Mouse (Mus musculus) megakaryocyte, embryonic 14.5 days (primary cell): ENCODE results near the gene Dock2. TPM values are rescaled to one million over a fixed set of nuclear protein-coding genes. Genes with fewer than 3 reads are reported as not detected.

Source experiments
- H3K27me3 ChIP-seq: replicated peaks from 2 replicates; pipeline ENCODE3; 2012; ENCODE audit warnings: inconsistent platforms
- H3K36me3 ChIP-seq: replicated peaks from 2 replicates; pipeline ENCODE3; 2012; ENCODE audit warnings: low read length, inconsistent platforms, mixed read lengths
- H3K4me1 ChIP-seq: 2 replicates; pipeline ENCODE4 v1.6.1; 2012; ENCODE audit warnings: inconsistent platforms
- H3K4me3 ChIP-seq: replicated peaks from 2 replicates; pipeline ENCODE3; 2012; ENCODE audit warnings: moderate library complexity, mild to moderate bottlenecking, inconsistent platforms
- H3K9me3 ChIP-seq: 2 replicates; pipeline ENCODE4 v1.6.1; 2012; ENCODE audit warnings: inconsistent platforms
- FLI1 ChIP-seq: IDR thresholded peaks from 2 replicates; pipeline ENCODE4 v1.6.1; 2012; ENCODE audit warnings: low read length, inconsistent platforms, mixed read lengths
- GATA1 ChIP-seq: IDR thresholded peaks from 3 replicates; pipeline ENCODE4 v1.6.1; 2012; ENCODE audit warnings: mixed read lengths, low read length, inconsistent platforms, borderline replicate concordance
- polyA plus RNA-seq: library from polyadenylated mRNA; stranded (reverse); fragments of >175 nt; gene quantifications from 2 replicates; pipeline ENCODE4 v1.2.3, GENCODE M21; 2012; ENCODE audit warnings: low replicate concordance; ENCODE audit not compliant: insufficient read depth

Gene Dock2
- polyA plus RNA-seq, 1 experiment: 15.1 TPM

DNA sequence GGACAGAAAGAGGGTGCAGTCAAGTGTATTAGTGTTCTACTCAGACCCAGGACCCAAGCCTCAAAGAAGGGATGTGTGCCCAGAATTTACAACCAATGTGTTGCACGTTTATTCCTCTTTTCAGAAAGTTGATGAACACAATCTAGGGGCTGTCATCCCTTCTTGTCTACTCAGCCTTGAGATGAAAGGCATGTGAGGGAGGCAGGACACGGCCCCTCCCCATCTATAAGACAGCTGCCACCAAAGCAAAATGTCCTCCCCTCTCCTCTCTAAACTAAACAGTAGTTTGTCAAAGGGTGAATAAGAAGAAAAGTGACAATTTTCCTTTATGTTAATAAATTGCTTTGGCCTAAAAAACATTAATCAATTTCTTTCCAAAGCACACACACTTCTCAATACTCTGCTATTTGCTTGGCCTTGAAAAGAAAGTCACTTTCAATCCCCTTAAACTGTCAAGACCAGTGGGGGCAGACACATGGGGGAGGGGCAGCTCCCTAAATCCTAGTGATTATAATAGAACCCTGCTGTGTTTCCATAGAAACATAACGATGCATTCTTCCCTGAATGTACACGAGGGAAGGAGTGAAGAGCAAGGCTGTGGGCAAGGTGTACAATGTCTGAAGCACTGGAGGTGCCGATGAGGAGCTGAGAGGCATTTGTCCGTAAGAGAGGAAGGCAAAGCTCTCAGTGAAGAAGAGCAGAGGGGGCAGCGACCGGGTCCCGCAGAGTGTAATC lies 367.6 kb downstream of the Dock2 start:
- TF ChIP-seq GATA1: no peak
- no peak for TF ChIP-seq FLI1
- H3K36me3 ChIP-seq: peaks cover 14% of the 10 kb centered on the region
- H3K4me3 ChIP-seq: no peak overlapping the region

GRCm38 (mm10) chr11:34406850-34407249 lies 376.8 kb downstream of the Dock2 start:
- Histone ChIP-seq H3K36me3 (peaks cover 13% of the 10 kb centered on the region), H3K9me3 (no peaks in the 10 kb centered on the region), H3K4me3 (no peak overlapping the region), H3K4me1 (peaks cover 11% of the 10 kb centered on the region; the same call in 1 of the 2 replicates), H3K27me3 (no peaks in the 10 kb centered on the region)
- TF ChIP-seq FLI1 (no peak), GATA1 (no peak)

More for the DNA sequence above, 367.6 kb downstream of the Dock2 start:
- no peaks in the 10 kb centered on the region for H3K4me1 ChIP-seq
- no peaks in the 10 kb centered on the region for H3K9me3 ChIP-seq
- H3K27me3 ChIP-seq: no peaks in the 10 kb centered on the region

DNA sequence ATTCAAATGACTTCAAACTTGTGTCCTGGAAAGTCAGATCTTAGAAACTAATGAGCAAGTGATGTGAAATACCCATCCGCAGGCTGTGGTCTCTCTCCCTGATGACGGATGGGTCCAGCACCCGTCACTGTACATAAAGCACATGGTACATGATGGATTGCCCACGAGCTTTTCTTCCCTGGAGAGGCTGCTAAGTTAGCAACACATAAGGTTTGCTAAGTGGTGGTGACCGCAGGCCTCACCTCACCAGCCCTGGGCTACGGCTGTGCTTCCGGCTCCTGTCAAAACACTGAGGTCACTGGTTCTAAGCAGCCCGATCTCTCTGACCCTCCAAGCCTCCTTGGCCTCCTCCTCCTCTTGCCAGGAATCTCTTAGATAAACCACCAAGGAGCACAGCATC lies 377.4 kb downstream of the Dock2 start:
- no peak overlapping the region for H3K4me3 ChIP-seq
- H3K36me3 ChIP-seq: peaks cover 15% of the 10 kb centered on the region
- no peaks in the 10 kb centered on the region for H3K27me3 ChIP-seq
- no peaks in the 10 kb centered on the region for H3K9me3 ChIP-seq
- TF ChIP-seq FLI1 (no peak), GATA1 (no peak)
- peaks cover 11% of the 10 kb centered on the region; the same call in 1 of the 2 replicates for H3K4me1 ChIP-seq

- Histone ChIP-seq H3K36me3 (peaks cover 15% of the 10 kb centered on the region), H3K27me3 (no peaks in the 10 kb centered on the region), H3K4me3 (no peak overlapping the region), H3K4me1 (peaks cover 11% of the 10 kb centered on the region; the same call in 1 of the 2 replicates), H3K9me3 (no peaks in the 10 kb centered on the region)
- TF ChIP-seq GATA1 (no peak), FLI1 (no peak)
Observed at GRCm38 (mm10) chr11:34405311-34405710, 378.4 kb downstream of the Dock2 start.

GRCm38 (mm10) chr11:34401343-34401742 lies 382.3 kb downstream of the Dock2 start:
- TF ChIP-seq FLI1 (no peak), GATA1 (no peak)
- peaks cover 13% of the 10 kb centered on the region for H3K36me3 ChIP-seq
- H3K4me1 ChIP-seq: peaks cover 26% of the 10 kb centered on the region
- H3K4me3 ChIP-seq: no peak overlapping the region
- no peaks in the 10 kb centered on the region for H3K9me3 ChIP-seq
- no peaks in the 10 kb centered on the region for H3K27me3 ChIP-seq

DNA sequence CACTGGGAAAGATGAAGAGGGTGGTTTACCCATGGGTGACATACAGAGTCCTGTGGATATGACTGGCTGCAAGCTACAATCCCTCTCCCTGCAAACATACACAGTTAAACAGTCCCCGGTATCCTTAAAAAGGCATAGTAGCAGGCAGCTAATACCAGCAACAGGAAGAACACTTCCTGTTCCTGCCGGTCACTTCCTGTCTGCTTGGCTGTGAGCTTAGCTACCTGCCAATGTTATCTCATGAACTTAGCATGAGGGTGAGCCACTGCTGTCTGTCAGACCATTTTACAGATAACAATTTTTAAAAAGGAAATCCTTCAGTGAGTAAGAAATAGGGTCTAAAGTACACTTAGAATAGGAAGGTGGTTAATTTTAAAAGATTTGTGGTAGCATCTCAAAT lies 385.1 kb downstream of the Dock2 start:
- no peak for TF ChIP-seq GATA1
- no peak for TF ChIP-seq FLI1
- Histone ChIP-seq H3K4me3 (no peak overlapping the region), H3K36me3 (peaks cover 13% of the 10 kb centered on the region), H3K4me1 (peaks cover 15% of the 10 kb centered on the region), H3K27me3 (no peaks in the 10 kb centered on the region), H3K9me3 (no peaks in the 10 kb centered on the region)

DNA sequence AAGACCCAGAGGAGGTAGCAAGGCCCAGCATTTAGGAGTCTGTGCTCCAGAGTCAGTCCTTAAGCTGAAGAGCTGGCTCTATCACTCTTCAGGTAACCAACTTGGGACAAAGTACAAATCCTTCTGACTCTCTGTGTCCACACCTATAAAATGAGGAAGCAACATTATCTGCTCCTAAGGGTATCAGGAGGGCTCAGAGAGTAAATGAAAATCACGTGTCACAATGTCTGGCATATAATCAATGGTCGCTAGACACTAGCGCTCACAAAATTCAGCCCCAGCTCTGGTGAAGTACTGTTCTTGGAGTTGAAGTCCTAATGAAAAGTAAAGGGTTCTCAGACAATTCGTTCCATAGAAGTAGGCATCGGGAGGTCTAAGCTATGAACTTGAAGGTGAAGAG lies 386.0 kb downstream of the Dock2 start:
- peaks cover 15% of the 10 kb centered on the region for H3K4me1 ChIP-seq
- H3K4me3 ChIP-seq: no peak overlapping the region
- peaks cover 9% of the 10 kb centered on the region for H3K36me3 ChIP-seq
- no peaks in the 10 kb centered on the region for H3K9me3 ChIP-seq
- no peaks in the 10 kb centered on the region for H3K27me3 ChIP-seq
- no peak for TF ChIP-seq GATA1
- TF ChIP-seq FLI1: no peak

DNA sequence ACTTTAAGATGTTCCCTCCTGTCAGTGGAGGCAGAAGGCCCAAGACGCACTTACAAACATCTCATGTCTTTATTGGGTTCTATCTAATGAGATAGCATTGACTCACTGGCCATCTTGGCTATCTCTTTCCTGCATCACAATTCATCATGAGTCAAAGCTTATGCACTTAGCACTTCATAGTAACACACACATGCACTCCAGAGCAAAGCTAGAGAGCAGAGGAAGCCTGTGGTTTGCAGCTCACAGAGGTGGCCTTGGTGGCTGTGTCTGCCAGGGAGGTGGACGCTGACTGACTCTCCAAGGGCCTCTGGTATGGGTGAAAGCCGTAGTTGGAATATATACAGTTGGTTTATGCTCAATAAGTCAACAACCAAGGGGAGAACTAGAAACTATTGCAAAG lies 387.9 kb downstream of the Dock2 start:
- H3K4me1 ChIP-seq: peaks cover 15% of the 10 kb centered on the region
- H3K36me3 ChIP-seq: no peaks in the 10 kb centered on the region
- no peaks in the 10 kb centered on the region for H3K27me3 ChIP-seq
- H3K9me3 ChIP-seq: no peaks in the 10 kb centered on the region
- no peak for TF ChIP-seq GATA1
- no peak for TF ChIP-seq FLI1
- no peak overlapping the region for H3K4me3 ChIP-seq

GRCm38 (mm10) chr11:34392105-34392504 lies 391.6 kb downstream of the Dock2 start:
- H3K4me1 ChIP-seq: no peaks in the 10 kb centered on the region
- H3K4me3 ChIP-seq: no peak overlapping the region
- no peaks in the 10 kb centered on the region for H3K36me3 ChIP-seq
- no peak for TF ChIP-seq GATA1
- no peak for TF ChIP-seq FLI1
- H3K27me3 ChIP-seq: no peaks in the 10 kb centered on the region
- H3K9me3 ChIP-seq: no peaks in the 10 kb centered on the region

- Histone ChIP-seq H3K4me3 (no peak overlapping the region), H3K4me1 (no peaks in the 10 kb centered on the region), H3K36me3 (no peaks in the 10 kb centered on the region), H3K27me3 (no peaks in the 10 kb centered on the region), H3K9me3 (no peaks in the 10 kb centered on the region)
- TF ChIP-seq GATA1 (no peak), FLI1 (no peak)
Observed at GRCm38 (mm10) chr11:34389261-34390116, 394.2 kb downstream of the Dock2 start.
